Mouse (Mus musculus) CD4-positive, CD25-positive, alpha-beta regulatory T cell, adult 4 months (primary cell): ENCODE measurements around the gene Mrps23. TPM values are rescaled to one million over a fixed set of nuclear protein-coding genes. Genes with fewer than 3 reads are reported as not detected.

ENCODE experiments used
- ATAC-seq: one replicate; pipeline ENCODE4 v1.8.0; 2017
- polyA plus RNA-seq, 2 experiments: library from polyadenylated mRNA; unstranded; fragments of 100-300 nt; shearing (Covaris generic); gene quantifications; one replicate each; pipeline ENCODE4 v1.2.1; 2017

Gene Mrps23
- polyA plus RNA-seq = 100 to 1,000 TPM in 1 of 2 experiments, 10 to 100 TPM in 1; 79.7 to 103 TPM

- ATAC-seq = peak; percentile 97
These were observed at the start of gene Mrps23 for GRCm38 (mm10) chr11:88203712-88204532. Mrps23 (plus strand) TSS chr11:88204388.

DNA sequence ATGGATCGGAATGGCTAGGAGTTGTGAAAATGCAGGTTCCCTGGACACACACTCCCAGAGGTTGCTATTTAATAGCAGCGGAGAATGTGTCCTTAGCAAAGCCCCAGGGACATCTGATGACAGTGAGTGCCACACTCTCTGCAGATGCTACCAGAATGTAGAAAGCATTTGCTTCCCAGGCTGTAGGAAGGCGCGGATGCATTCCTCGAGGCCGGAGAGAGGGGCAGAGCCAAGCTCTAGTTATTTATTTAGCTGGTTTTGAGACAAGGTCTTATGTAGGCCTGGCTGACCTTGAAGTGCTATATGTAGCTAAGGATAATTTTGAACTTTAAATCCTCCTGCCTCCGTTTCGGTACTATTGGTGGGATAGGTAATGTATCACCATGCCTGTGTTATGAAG is 49.7 kb upstream of the Mrps23 start:
- no peak for ATAC-seq

DNA sequence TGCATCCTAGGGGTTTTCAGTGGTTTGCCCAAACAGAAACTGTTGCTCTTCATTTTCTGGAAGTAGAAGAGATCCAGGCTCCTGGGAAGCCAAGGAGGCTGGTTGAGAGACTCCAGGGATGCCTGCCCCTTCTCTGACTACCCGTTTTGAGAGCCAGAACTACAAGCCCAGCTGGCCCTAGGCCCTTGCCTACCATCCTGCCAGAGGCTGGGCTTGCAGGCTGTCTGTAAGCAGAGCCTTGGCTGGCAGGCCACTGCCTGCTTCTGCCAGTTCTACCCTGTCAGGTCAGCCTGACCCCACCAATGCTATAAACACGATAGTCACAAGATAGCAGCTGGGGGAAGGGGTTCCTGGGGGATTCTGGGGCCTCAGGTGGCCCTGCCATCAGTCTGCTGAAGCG is 48.7 kb upstream of the Mrps23 start:
- no peak for ATAC-seq

GRCm38 (mm10) chr11:88155998-88156397 is 48.2 kb upstream of the Mrps23 start:
- ATAC-seq = no peak

DNA sequence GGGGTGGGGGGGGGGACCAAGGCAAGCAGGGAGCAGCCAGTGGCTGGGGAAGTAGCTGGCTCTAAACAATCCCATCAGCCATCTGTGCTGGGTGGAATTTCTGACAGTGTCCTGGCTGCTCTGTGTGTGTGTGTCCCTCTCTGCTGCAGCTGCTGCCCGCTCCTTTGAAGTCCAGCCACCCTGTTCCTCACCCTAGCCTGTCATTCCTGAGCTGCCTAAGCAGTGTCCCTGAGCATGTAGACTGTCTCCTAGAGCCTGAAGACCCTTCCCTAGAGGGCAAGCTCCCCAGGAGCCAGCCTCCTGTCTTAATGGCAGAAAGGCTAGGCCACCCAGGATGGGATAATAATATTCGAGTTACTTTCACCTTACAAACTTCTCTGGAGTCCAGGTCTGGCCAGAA is 47.8 kb upstream of the Mrps23 start:
- ATAC-seq = no peak

GRCm38 (mm10) chr11:88158842-88159246 is 45.3 kb upstream of the Mrps23 start:
- ATAC-seq = no peak

GRCm38 (mm10) chr11:88159389-88159788 is 44.8 kb upstream of the Mrps23 start:
- no peak for ATAC-seq

- ATAC-seq = no peak
These were observed 43.9 kb upstream of the Mrps23 start for GRCm38 (mm10) chr11:88160316-88160715.

DNA sequence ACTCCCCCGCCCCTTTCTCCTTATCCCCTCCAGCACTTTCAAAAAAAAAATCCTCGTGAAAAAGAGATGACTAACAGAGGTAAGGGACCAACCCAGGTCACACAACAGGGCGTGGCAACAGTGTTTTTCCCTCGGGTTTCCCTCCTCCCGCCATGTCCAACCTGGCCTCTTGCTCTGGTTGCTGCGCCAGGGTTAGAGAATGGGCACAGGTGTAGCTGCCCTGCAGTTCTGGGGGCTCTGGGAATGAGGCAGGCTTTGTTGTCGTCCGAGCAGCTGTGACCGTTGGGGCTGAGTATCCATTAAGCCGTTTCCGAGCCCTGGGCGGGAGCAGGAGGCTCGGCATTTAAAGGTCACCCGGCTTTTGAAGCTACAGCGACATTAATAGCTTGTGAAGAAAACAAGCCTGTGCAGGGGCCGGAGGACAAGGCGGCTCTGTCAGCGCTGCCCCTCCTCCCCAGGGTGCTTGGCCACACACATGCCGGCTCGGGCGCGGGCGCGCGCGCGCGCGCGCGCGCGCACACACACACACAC is 43.1 kb upstream of the Mrps23 start:
- ATAC-seq = peak; percentile 27

DNA sequence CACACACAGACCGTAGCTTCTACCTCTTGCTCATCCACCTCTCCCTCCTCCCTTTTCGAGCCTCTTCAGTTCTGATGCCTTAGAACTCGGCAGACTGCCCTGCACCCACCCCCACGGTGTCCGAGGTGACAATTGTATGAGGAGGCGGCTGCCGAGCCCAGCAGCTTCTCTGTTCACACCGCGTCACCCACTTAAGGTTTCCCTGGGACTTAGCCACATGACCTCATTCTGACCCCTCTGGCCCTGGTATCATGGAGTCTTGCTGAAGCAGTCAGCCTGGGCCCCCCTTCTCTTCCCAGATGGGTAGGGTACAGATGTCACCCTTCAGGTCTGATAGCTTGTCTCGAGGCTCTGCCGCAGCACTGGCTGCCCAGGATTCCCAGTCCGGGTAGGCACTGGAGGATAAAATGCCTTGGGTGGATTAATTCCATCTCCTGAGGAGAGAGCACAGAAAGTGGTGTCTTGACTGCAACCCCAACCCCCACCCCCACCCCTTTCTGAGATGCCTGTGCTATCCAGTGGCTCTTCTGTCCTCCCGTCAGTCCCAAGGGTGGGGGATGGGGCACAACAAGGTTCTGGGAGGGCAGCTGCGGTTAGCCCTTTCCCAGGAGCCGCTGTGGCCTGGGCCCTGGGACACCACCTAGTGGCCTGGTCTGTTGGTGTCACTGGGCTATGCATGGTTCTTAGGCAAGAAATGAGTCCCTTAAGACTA is 42.4 kb upstream of the Mrps23 start:
- peak; percentile 79 for ATAC-seq

GRCm38 (mm10) chr11:88162740-88163139 is 41.4 kb upstream of the Mrps23 start:
- no peak for ATAC-seq

GRCm38 (mm10) chr11:88164213-88164723 is 39.9 kb upstream of the Mrps23 start:
- ATAC-seq = no peak

- no peak for ATAC-seq
These were observed 39.3 kb upstream of the Mrps23 start for GRCm38 (mm10) chr11:88164801-88165377.

DNA sequence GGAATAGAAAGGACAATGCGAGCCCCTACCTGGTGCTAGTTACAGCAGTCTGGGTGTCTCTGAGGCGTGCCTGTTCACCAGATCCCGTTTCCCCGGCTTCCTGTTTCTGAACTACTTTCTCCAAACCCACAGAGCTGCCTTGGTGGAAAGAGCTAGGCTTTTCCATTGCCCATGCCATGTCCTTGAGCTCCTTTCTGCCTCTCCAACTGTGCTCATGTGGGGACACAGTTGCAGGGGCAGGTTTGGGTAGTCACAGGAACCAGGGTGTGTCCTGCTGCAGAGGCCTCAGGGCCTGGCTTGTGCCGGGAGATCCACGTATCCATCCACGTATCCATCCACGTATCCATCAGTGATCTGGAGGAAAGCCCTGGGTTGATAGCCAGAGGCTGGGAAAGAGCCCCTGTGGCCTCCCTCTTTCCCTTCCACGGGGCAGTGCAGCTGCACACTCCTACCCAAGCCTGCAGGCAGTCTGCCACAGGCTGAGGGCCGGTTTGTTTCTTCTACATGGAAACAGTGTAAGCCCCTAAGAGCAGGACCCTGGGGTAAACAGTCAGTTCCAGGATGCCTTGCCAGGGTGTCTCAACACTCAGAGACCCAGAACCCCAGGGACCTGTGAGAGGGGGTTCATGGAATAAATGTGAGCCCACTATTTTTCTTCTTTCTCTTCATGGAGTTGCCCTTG is 38.4 kb upstream of the Mrps23 start:
- ATAC-seq = no peak

- no peak for ATAC-seq
These were observed 37.7 kb upstream of the Mrps23 start for GRCm38 (mm10) chr11:88166471-88166870.

GRCm38 (mm10) chr11:88168611-88169010 is 35.6 kb upstream of the Mrps23 start:
- no peak for ATAC-seq

DNA sequence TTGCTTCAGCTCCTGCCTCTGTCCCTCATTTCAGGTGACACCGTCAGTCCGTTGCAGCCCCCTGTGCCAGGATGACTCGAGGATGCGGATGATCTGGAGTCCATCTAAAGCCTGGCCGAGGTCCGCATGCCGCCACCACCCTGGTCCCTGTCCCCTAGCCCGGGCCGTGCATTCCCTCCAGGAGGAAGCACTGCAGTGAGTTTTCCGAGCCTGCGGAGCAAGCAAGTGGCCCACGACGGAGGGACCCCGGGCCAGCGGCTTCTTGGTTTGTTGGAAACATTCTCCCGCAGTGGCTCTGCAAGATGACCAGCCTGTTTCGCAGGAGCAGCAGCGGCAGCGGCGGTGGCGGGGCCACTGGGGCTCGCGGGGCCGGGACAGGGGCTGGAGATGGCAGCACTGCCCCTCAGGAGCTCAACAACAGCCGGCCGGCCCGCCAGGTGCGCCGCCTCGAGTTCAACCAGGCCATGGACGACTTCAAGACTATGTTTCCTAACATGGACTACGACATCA is 34.6 kb upstream of the Mrps23 start:
- no peak for ATAC-seq

- ATAC-seq = no peak
These were observed 33.6 kb upstream of the Mrps23 start for GRCm38 (mm10) chr11:88170606-88171005.

- ATAC-seq = no peak
These were observed 32.2 kb upstream of the Mrps23 start for GRCm38 (mm10) chr11:88171876-88172442.

DNA sequence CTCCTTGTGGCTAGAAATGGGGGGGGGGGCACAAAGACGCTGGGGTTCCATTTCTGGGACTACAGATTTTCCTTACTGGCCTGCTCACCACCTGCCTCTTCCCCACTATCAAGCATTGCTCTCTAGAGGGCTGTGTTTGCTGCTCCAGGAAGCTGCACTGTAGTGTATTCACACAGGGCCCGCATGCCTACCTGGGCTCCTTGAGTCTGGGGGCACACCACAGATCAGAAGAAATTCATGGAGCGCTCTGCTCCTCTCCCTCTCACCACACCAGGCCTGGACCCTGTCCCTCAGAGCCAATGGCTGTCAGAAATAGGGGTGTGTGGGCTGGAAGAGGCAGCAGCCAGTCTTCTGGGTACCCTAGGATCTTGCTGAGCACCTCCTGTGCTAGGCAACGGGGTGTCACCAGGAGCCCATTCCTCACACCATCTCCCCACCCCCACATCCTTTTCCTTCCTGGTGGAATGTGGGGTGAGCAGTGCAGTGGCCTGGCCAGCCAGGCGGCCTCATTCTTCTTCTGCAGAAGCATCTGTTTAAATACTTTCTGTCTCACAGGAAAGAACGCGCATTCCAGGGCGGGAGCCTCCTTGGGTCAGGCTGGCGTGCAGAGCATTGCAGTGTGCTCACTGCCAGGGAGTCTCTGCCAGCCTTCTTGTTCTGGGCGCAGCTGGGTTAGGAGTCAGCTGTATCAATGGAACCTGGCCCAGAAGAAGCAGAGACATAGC is 31.4 kb upstream of the Mrps23 start:
- ATAC-seq = no peak

DNA sequence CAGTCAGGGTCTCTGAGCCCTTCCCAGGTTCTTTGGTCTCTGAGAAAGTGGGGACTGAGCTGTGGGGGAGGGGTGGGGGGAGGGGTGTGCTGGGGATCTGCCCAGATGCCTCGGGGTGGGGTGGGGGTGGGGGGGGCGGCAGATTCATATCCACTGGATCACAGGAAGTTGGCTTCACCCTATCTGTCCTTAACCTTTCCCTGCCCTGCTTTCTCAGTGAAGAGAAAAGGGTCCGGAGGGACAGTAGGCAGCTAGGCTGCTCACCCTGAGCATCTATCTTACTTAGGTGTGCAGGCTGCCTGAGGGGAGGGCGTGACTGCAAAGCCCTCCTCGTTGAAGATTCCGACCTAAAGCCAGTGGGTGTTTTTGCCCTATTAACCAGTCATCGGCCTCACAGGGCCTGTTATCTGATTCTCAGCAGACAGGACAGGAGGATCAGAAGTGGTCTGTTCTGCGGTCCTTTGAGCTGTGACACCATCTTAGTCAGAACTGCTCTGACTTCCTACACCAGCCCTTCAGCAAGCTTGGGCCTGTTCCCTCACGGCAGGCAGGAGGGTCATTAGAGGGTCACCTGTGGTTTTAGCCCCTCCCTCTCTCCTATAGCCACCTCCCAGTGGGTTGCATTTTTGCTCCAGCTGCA is 30.7 kb upstream of the Mrps23 start:
- ATAC-seq = no peak
